Mouse (Mus musculus) right cerebral cortex, adult 2 months (tissue): Measurements from ENCODE around the gene Txndc15.
"Not testable (repeated sequence)": the region's sequence is repeated elsewhere in the genome, so short reads cannot be mapped to it uniquely, and the experiment has no call there.

Source experiments
- DNase-seq, 2 experiments: peaks; one replicate each; pipeline ENCODE4 v3.0.0; 2021 to 2022; ENCODE audit warnings: low spot score in 2 of 2

Txndc15 gene

DNA sequence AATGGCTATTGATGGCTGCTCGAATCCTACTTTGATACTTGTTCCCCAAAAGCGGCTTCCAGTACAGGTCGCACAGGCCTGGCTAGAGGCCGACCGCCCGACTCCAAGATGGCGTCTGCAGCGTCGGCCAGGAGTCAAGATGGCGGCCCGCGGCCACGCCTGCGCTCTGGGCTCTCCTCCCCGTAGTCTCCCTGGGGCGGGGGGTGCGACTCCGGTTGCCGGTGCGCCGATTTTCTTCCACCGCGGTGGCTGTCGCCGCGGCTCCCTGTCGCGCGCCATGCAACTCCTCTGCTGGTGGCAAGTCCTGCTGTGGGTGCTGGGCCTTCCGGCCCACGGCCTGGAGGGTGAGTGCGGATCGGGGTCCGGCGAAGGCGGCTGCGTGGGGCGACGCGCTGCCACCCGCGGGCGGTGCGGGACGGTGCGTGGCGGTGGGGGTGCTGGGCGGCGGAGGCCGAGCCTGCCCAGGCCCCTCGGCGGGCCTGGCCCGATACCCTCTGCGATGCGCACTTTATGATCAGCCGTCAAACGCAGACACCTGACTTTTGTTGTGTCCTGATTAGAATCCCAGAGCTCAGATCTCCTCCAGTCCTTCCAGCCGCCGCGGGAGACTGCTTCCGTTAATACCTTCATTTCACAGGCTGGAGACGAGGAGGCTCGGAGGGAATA, at the start of gene Txndc15:
Gene Txndc15, plus strand, starts transcription at position 150 of the 666 bp plus-strand sequence.
- peak; percentile 89 to 90 for DNase-seq

DNA sequence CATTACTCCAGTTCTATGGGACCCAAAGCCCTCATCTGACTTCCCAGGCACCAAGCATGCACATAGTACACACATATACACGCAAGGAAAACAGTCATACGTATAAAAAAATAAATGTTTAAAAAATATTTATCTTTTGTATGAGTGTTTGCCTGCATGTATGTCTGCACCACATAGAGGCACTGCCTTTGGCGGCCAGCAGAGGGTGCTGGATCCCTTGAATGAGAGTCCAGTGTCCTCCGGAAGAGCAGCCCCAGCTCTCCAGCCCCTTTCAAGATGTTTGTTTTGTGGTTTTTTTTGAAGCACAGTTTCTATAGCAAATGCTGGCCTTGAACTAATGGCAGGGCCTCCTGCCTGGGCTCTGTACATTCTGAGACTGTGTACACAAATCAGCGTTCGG, 45.9 kb upstream of the Txndc15 start:
- no peak for DNase-seq

DNA sequence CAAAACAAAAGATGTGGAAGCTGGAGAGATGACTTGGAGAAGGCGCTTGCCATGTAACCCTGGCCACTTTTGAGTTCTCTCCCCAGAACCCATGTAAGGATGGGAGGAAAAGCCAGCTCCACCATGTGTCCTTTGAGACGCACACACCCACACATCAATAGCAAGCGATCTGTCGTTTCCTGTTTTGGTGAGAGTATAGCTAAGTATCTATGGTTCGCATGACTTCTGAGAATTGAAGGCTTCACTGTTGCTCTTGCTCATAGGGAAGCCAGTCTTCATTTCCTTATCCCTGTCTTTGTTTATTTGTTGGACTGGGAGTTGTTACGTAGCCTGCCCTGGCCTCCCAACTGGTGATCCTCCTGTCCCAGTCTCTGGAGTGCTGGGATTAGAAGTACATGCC, 41.7 kb upstream of the Txndc15 start:
- no peak for DNase-seq

DNA sequence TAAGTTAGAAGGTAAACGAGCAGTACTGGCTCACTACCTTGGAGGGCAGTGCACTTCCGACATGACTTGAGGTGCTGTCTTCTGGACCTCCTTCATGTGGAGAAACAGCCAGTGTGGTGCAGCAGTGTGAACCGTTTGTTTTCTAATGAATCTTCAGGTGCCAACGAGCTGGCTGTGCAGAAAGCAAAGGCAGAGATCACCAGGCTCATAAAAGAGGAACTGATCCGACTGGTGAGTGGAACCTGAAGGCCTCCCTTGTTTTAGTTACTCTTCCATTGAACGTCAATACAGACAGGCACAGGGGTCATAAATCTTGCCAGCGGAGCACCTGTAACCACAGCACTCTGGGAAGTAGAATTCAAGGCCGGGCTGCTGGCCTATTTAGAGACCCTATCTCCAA, 37.1 kb upstream of the Txndc15 start:
- DNase-seq = no peak

DNA sequence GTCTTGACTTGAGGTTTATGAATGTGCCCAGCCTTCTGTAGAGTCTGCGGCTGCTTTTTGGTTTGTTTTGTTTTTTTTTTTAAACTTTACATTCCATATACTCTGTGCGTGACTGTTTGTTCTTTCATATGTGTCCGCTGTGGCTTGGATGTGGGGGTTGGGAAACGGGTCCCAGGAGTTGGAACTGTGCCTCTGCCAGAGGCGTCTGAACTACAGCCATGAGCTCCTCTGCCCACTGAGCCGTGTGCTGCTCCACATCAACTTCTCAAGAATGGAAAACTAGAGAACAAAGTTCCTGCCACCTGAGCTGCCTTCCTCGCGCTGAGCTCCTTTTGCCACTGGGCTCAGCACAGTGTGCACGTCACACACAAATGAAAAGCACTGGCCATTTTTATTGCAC, 32.2 kb upstream of the Txndc15 start:
- DNase-seq = no peak

DNA sequence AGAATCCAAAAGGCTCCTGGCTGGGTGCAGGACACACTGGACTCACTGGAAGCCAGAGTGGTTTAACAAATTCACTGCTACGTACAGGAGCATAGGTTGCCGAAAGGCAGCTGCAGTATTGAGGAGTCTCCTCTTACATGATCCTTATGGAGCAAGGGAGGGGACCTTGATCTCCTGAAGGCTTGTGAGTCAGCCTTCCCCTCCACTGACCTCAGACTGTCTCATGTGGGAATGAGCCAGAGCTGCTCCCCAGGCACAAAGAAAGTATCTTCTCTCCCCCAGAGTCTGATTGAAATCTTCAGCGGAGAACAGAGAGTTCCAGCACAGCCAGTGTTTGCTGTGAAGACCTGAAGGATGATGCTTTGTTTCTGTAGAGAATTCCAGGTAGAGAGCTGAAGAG, 30.9 kb upstream of the Txndc15 start:
- no peak for DNase-seq

DNA sequence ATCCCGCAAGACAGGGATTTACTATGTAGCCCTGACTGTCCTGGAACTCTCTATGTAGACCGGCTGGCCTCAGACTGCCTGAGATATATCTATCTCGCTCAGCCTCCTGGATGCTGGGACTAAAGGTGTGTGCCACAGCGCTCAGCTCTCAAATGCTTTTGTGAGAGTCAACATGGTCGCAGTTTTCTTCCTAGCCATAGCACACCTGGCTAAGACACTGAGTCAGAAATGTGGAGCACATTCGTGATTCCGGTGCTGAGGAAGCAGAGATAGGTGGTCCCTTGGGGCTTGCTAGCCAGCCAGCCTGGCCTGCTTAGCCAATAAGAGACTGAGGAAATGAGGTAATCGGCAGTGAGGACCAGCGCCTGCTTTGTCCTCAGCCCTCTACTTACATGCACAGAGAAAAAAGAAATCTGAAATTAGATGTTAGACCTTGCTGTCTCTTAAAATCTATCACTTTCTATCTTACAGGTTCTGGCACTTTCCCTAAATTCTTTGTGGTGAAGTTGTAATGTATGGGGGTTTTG, 28.3 kb upstream of the Txndc15 start:
- no peak for DNase-seq

DNA sequence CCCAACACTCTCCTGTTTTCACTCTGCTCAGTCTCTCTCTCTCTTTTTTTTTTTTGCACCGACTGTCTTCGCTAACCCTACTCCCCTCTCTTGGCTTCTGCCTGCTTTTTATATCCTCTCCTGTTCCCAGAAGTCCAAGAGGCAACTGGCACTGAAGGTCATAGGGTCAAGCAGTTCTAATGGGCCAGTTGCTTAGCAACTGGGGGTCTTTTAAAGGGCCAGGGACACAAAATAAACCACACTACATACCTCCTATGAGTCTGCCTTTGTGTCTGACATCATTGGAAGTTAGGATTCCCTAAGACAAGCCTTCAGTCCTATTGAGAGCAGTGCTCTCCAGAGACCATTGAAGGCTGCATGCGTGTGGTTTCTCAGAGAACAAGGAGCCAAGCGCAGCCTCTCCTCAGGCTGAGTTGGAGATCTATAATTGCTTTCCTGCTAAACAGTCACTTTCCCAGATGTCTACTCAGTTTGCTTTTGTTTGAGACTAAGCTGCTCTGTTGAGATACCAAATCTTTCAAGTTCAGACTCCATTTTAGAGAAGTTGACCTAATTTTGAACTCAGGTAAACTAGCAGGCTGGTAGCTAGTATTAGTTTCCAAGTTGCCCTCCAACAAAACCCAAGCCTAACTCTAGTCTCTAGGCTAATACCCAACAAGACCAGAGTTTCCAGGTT, 26.4 kb upstream of the Txndc15 start:
- DNase-seq = no peak

DNA sequence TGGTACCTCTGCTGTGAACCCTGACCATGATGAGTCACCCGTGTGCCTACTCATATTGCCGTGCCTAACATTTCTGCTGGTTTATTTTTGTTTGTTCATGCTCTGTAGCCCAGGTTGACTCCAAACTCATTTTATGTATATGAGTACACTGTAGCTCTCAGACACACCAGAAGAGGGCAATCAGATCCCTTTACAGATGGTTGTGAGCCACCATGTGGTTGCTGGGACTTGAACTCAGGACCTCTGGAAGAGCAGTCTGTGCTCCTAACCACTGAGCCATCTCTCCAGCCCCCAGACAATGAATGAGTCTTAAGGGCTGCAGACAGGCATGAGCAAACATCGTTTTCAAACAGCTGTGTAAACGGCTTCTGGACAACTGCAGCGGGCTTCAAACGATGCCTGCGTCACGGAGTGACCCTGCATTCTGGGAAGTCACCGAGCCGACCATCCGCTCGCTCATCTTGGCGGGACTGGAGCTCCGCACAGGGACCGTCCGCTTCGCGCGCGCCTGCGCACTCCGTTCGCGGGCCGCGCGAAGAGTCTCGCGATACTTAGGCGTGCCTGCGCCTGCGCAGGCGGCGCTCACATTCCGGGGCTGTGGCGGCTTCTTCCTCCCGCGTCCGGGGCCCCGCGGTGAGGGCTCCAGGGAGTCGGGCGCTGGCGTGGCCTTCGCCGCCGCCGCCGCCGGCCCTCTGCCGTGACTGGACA, 21.8 kb upstream of the Txndc15 start, which contains the start of gene B230219D22Rik:
Gene B230219D22Rik, plus strand, starts transcription at position 590 of the 708 bp plus-strand sequence.
- peak; percentile 86 to 90 for DNase-seq

DNA sequence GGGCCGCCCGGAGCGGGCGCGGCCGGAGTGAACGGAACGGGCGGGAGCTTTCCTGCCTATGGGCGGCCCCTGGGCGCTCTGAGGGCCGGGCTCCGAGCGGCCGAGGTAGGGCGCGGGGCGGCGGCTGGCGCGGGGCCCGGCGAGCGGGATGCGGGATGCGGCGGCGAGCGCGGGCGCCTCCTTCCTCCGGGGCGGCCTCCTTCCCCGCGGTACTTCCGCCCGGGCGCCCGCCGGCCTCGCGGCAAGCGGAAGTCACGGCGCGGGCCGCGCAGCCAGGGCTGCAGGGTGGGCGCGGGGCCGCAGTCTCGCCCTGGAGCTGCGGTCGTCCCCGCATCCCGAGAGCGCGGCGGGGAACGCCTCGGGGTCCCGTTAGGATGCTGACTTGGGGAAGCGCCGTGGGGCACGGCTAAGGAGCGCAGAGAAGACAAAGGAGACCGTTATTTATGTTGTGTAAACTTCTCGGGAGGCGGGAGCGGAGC, 21.2 kb upstream of the Txndc15 start:
- peak; percentile 14 to 28 for DNase-seq

DNA sequence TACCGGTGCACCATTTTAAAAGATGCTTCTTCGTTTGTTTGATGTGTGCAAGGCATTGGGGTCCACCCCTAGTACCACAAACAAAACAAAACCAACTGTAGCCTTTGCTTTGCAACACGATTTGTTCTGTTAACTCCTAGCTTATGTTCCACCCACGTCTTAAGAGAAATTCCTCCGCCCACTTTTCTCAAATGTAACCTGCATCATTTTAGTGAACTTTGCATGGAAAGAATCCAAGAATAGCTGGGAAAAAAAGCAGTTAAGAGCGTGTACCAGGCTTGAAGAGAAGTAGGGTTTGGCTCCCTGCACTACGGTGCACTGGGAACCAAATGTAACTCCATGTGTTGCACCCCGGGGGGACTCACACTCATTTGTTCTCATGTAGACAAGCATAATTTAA, 20.3 kb upstream of the Txndc15 start:
- DNase-seq = no peak

DNA sequence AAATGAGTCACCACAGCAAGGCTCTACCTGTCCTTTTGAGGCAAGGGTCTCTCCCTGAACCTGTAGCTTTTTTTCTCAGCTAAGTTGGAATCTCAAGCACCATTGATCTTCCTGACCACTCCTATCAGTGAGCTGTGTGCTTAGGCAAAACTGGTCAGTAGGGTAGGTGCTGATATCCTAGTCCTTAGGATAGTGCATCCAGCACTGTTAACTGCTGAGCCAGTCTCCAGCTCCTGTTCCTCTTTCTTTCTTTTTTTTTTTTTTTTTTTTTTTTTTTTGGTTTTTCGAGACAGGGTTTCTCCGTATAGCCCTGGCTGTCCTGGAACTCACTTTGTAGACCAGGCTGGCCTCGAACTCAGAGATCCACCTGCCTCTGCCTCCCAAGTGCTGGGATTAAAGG, 18.5 kb upstream of the Txndc15 start:
- DNase-seq = not testable (repeated sequence)

DNA sequence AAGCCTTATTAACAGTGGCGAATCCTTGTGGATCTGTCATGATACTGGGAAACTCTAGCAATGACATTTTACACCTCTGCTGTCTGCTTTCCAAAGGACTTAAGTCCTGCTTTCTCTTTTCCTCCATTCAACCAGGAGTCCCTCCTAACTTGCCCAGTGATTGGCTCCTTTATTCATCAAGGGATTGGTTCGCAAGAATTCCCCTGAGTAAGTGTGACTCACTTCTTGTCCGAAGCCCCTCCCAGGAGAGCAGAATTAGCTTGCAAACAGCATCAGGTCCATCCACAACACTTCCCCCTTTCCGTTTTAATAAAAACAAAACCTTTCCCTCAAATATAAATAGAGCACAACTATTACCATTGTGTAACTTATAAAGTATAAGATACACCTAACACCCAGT, 10.1 kb upstream of the Txndc15 start:
- no peak for DNase-seq

DNA sequence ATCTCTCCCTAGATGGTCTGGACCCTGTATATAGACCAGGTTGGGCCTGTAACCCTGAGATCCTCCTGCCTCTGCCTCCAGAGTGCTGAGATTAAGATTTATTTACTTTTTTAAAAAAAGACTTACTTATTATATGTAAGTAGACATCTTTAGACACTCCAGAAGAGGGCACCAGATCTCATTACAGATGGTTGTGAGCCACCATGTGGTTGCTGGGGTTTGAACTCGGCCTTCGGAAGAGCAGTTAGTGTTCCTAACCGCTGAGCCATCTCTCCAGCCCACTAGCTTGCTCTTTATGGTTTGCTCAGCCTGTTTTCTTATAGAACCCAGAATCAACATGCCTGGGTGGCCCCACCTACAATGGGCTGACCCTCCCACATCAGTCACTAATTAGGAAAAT, 1.6 kb upstream of the Txndc15 start:
- DNase-seq = no peak

DNA sequence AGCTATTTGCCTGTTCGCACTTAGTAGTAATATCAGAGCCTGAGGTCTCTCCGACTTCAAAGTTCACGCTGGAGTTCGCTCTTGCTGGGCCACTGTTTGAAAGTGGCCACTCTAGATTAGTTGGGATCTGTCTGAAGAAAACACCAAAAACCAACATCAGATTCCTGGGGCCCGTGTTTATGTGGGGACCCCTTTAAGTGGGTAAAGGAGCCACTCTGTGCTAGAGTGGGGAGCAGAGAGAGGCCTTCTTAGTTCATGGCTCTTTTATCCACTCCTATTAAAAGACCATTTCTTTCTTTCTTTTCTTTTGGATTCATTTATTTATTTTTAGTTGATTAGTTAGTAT, 690 bp downstream of the Txndc15 start:
- DNase-seq = no peak

DNA sequence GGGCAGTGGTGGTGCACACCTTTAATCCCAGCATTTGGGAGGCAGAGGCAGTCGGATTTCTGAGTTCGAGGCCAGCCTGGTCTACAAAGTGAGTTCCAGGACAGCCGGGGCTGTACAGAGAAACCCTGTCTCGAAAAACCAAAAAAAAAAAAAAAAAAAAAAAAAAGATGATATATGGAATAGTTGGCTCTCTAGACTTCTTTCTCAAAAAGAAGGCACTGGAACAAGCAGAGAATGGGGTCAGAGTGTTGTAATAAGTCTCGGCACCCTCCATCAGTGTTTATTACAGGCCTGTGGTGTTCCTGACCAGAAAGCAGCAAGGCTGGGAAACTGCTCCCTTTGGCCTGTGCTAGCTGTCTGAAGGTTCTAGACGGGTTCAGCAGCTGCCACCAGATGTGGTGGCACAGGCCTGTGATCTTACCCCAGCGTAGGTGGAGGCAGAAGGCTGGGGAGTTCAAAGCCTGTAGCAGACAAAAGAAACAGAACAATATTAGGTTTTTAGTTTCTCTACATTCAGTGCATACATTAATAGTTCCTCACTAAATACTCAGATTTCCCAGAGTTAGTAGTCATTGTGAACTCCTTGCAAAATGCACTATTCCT, 1.6 kb downstream of the Txndc15 start:
- no peak for DNase-seq

DNA sequence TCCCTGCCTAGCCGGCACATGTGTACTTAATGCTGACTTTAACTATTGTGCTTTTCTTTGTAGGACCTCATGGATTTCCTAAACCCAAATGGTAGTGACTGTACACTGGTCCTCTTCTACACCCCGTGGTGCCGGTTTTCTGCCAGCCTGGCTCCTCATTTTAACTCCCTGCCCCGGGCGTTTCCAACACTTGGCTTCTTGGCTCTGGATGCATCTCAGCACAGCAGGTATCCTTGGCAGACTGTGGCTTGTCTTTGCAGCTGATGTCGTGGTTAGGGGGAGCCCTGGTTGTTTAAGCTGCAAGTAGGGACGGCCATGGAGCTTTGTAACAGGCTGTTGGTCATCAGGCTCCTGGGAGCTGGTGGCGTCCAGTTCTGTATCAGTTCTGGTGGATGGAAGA, 7.1 kb downstream of the Txndc15 start:
- no peak for DNase-seq

DNA sequence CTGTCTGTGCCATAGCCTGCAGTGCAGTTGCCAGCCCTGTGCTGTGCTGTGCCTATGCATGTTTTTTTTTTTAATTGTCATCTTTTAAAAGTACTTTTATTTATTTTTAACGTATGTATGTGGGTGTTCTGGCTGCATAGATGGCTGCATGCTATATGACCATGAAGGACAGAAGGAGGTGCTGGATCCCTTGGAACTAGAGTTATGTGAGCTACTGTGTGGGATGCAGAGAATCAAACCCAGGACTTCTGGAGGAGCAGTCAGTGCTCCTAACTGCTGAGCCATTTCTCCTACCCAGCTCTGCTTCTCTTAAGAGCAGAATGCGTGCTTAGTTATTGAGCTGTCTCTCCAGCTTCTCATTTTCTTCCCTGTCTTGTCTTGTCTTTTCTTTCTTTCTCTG, 7.5 kb downstream of the Txndc15 start:
- no peak for DNase-seq

DNA sequence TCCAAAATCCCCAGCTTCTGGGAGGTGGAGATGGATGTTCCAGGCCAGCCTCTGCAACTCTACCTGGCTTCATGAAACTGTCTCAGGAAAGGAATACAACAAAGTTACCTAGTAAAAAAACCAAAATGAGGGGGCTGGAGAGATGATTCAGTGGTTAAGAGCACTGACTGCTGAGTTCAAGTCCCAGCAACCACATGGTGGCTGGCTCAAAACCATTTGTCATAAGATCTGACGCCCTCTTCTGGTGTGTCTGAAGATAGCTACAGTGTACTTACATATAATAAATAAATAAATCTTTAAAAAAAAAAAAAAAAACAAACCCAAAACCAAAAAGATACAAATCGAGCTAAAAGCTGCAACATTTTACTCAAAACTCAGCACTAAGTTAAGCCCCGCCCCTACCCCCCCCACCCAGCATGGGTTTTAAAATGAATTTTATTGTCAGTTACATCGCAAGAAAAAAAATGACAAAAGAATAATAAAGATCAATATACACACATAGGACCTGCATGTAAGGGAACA, 12.2 kb downstream of the Txndc15 start:
- no peak for DNase-seq

DNA sequence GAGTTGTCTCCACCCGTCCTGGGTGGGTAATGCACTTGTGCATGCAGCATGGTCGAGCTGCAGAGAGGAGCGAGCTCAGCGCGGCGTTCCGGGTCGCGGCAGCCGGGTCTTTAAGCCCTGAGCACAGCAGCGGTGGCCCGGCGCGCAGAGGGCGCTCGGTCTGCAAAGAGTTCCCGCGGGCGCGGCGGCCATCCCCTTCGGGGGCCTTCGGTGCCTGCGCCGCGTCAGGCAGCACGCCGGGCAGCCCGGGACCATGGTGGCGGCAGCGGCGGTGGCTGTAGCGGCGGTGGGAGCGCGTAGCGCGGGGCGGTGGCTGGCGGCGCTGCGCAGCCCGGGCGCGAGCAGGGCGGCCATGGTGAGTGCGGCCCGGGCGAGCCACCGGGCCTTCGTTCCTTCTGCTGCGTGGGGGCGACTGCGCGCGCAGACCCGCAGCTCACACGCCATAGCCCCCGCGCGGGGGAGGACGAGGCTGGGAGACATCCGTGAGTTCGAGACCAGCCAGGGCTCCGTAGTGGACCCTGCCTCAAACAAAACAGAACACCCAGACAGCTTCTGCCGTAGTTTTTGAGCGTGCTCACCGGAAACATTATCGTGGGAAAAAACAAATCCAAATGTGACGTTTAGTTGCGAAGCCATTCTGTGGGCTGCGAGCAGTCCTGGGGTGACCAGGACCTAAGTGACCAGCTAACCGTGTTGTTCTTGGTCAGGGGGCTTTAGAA, 12.8 kb downstream of the Txndc15 start, which contains the start of gene Pcbd2:
Gene Pcbd2, plus strand, starts transcription at position 249 of the 719 bp plus-strand sequence.
- DNase-seq = peak; percentile 74 to 78

DNA sequence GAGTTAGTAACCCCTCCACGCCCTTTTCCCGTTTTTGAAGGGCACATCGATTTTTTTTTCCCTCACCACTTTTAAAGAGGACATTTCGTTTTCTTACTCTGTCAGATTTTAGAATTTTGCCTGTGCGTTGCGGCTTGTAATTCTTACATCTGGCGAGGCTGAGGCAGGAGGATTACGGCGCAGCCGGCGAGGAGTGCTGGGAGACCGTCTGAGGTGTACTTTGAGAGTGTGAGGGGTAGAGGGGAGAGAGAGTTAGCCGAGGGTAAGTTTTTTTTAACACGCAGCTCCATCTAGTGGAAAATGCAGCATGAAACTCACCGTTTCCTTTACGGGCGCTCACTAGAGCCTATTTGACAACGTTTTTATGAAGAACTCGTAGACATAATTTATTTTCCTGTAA, 13.4 kb downstream of the Txndc15 start:
- peak; percentile 60 to 66 for DNase-seq
